Mouse (Mus musculus): ENCODE data around the gene Olfr1441. TPM values are rescaled to one million over a fixed set of nuclear protein-coding genes. Genes with fewer than 3 reads are reported as not detected.

The Olfr1441 gene
- not detected in 2 replicates for polyA plus RNA-seq (2014; fragmentation: Nextera tagmentation; extraction: Ambion mirVana)

DNA sequence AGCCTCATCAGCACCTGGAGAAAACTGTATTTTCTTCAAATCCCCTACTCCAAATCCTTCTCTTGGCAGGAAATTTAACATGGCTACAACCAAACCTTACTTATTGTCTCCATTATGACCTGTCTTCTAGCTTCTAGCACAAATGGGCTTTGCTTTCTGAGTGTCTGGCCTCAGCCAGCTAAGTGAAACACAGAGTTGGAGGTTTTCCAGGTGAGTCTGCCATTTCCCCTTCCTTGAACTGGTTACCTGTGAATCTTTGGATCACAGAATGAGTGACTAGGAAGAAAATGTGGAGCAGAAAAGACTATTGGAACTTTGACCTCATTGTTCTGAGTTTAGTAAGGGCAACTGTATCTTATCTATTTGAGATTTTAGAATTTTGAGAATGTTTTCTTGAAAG lies at the start of gene Olfr1441:
Gene Olfr1441, plus strand, starts transcription at position 73 of the 400 bp plus-strand sequence.
- H3K4me2 ChIP-seq, result no peak within 1 kb of the TSS
- H3K9ac ChIP-seq (ENCODE audit: low read depth, low read length), result no peak within 1 kb of the TSS
- no peak within 1 kb of the TSS for H3K4me3 ChIP-seq (ENCODE audit: low read depth, low read length)
- H3K4me1 ChIP-seq (ENCODE audit: control insufficient read depth, insufficient read depth, low read length), result no peaks in the 10 kb centered on the region
- H3K27me3 ChIP-seq (ENCODE audit: control insufficient read depth, insufficient read depth, low read length), result no peaks in the 10 kb centered on the region
- no peak for ATAC-seq (replicated peaks; ENCODE audit: insufficient number of reproducible peaks, low FRiP score, low TSS enrichment)
- no peaks in the 10 kb centered on the region for H3K36me3 ChIP-seq (ENCODE audit: control insufficient read depth, insufficient read depth, low read length)
- no peak within 1 kb of the TSS for H3K27ac ChIP-seq (ENCODE audit: low read depth, low read length)
- H3K9me3 ChIP-seq (replicated peaks; ENCODE audit: control insufficient read depth, low read length), result no peaks in the 10 kb centered on the region

DNA sequence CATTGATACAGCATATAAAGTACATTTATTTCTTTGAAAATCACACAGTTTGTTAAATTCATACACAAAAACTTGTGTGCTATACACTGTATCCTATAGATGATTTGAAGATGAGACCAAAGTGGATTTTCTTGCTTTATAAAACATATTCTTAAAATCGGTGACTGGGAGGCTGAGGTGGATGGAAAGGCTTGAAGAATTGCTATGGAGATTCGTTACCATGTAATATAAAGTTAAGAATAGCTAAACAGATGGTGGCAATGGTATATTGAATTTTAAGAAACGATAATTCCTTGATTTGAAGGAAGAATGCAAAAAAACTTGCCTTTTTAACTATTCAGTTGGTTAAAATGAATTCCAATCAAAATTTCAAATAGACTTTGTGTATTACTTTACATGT lies 44.2 kb upstream of the Olfr1441 start:
- Histone ChIP-seq H3K36me3 (ENCODE audit: control insufficient read depth, insufficient read depth, low read length) (no peaks in the 10 kb centered on the region), H3K9ac (ENCODE audit: low read depth, low read length) (no peak overlapping the region), H3K9me3 (replicated peaks; ENCODE audit: control insufficient read depth, low read length) (no peaks in the 10 kb centered on the region), H3K27ac (ENCODE audit: low read depth, low read length) (no peak overlapping the region), H3K4me3 (ENCODE audit: low read depth, low read length) (no peak overlapping the region), H3K4me2 (no peak overlapping the region), H3K4me1 (ENCODE audit: control insufficient read depth, insufficient read depth, low read length) (no peaks in the 10 kb centered on the region), H3K27me3 (ENCODE audit: control insufficient read depth, insufficient read depth, low read length) (no peaks in the 10 kb centered on the region)
- ATAC-seq (replicated peaks; ENCODE audit: insufficient number of reproducible peaks, low FRiP score, low TSS enrichment), result no peak
- WGBS (ENCODE audit: insufficient replicate concordance), result 63% methylated on average over 3 of the region's 3 CpGs

DNA sequence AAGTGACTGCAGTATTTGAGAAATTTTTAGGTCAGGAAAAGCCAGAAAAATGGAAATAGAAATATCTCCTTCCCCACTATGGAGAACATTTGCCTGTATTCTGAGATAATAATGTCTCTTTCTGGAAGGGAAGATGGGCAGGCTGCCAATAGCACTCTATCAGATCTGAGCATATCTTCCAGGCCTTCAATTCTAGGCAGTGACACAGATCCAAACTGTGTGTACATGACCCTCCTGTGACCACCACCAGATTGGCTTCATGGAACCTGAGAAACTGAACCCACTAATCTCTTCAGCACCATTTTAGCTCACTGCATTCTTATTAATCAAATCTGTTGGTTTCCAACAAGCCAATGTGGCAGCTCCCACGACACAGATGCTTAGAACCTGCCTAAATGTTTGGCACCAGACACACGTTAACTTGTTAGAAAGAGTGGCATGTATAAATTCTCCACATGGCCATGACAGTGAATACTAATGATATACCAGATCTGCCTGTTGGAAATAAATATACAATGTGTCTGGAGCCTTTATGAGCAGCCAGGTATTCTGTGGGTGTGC lies 42.7 kb upstream of the Olfr1441 start:
- Histone ChIP-seq H3K9ac (ENCODE audit: low read depth, low read length) (no peak overlapping the region), H3K4me2 (no peak overlapping the region), H3K36me3 (ENCODE audit: control insufficient read depth, insufficient read depth, low read length) (no peaks in the 10 kb centered on the region), H3K27me3 (ENCODE audit: control insufficient read depth, insufficient read depth, low read length) (no peaks in the 10 kb centered on the region), H3K9me3 (replicated peaks; ENCODE audit: control insufficient read depth, low read length) (no peaks in the 10 kb centered on the region), H3K27ac (ENCODE audit: low read depth, low read length) (no peak overlapping the region), H3K4me3 (ENCODE audit: low read depth, low read length) (no peak overlapping the region), H3K4me1 (ENCODE audit: control insufficient read depth, insufficient read depth, low read length) (no peaks in the 10 kb centered on the region)
- WGBS (ENCODE audit: insufficient replicate concordance), result 63% methylated on average over 2 of the region's 2 CpGs
- ATAC-seq (replicated peaks; ENCODE audit: insufficient number of reproducible peaks, low FRiP score, low TSS enrichment), result no peak

DNA sequence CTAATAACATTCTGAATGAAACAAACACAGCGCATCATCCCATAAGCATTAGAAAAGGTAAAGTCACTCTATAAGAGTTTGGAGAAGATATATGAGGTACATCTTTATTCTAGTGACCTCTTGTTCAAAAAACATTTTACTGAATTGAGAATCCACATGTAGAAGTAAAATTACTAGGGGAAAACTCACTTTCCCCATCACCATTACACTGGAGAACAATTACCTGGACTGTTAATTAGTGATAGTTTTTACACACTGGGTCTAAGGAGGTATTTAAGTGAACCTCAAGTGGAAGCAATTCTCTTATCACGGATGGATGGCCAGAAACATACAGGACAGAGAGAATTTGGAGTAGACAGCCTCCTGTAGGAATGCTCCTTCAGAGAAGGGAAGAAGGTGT lies 30.3 kb upstream of the Olfr1441 start, which contains the start of gene Olfr1440:
Gene Olfr1440, plus strand, starts transcription at position 301 of the 400 bp plus-strand sequence.
- H3K4me3 ChIP-seq (ENCODE audit: low read depth, low read length), result no peak within 1 kb of the TSS
- H3K27ac ChIP-seq (ENCODE audit: low read depth, low read length), result no peak within 1 kb of the TSS
- no peak for ATAC-seq (replicated peaks; ENCODE audit: insufficient number of reproducible peaks, low FRiP score, low TSS enrichment)
- no peaks in the 10 kb centered on the region for H3K36me3 ChIP-seq (ENCODE audit: control insufficient read depth, insufficient read depth, low read length)
- H3K9me3 ChIP-seq (replicated peaks; ENCODE audit: control insufficient read depth, low read length), result no peaks in the 10 kb centered on the region
- no peak within 1 kb of the TSS for H3K4me2 ChIP-seq
- no peaks in the 10 kb centered on the region for H3K27me3 ChIP-seq (ENCODE audit: control insufficient read depth, insufficient read depth, low read length)
- 66% methylated on average over 2 of the region's 2 CpGs for WGBS (ENCODE audit: insufficient replicate concordance)
- H3K9ac ChIP-seq (ENCODE audit: low read depth, low read length), result no peak within 1 kb of the TSS
- H3K4me1 ChIP-seq (ENCODE audit: control insufficient read depth, insufficient read depth, low read length), result no peaks in the 10 kb centered on the region

DNA sequence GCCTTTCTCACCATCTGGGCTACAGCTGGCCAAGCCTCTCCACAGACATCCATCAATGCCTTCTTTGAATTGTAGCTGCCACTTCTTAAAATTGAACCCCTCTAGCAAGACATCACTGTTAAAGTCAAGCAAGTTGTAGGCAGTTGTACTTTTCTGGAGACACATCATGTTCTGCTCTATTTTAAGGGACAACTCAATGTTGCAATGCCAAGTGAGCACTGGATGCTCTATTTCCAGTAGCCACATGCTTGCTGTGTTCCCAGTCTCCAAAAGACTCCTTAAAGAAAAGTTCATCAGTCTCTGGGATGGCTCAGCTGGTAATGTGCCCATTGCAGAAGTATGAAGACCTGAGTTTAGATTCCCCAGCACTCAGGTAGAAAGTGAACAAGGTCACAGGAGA lies 3.5 kb upstream of the Olfr1441 start:
- no peaks in the 10 kb centered on the region for H3K9me3 ChIP-seq (replicated peaks; ENCODE audit: control insufficient read depth, low read length)
- no peaks in the 10 kb centered on the region for H3K27me3 ChIP-seq (ENCODE audit: control insufficient read depth, insufficient read depth, low read length)
- no peak overlapping the region for H3K4me2 ChIP-seq
- H3K9ac ChIP-seq (ENCODE audit: low read depth, low read length), result no peak overlapping the region
- ATAC-seq (replicated peaks; ENCODE audit: insufficient number of reproducible peaks, low FRiP score, low TSS enrichment), result no peak
- no peaks in the 10 kb centered on the region for H3K36me3 ChIP-seq (ENCODE audit: control insufficient read depth, insufficient read depth, low read length)
- no peaks in the 10 kb centered on the region for H3K4me1 ChIP-seq (ENCODE audit: control insufficient read depth, insufficient read depth, low read length)
- H3K4me3 ChIP-seq (ENCODE audit: low read depth, low read length), result no peak overlapping the region
- H3K27ac ChIP-seq (ENCODE audit: low read depth, low read length), result no peak overlapping the region

DNA sequence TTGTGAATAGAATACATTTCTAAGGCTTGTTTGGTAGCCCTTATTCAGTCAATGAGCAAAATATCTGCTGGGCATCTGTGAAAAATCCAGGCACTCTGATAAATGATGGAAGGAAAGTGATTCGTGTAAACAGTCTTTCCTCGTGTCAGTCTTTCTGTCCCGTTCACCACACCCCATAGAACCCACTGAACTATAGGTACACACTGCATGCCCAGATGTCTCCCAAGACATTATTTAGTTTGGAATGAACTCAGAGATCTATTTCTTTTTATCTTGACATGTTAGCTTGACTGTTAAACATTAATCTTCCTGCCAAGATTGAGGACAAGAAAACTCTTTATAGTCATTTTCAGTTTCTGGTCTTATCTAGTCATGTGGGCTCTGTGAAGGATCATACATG lies 1.1 kb downstream of the Olfr1441 start:
- no peak overlapping the region for H3K9ac ChIP-seq (ENCODE audit: low read depth, low read length)
- H3K4me2 ChIP-seq, result no peak overlapping the region
- no peaks in the 10 kb centered on the region for H3K9me3 ChIP-seq (replicated peaks; ENCODE audit: control insufficient read depth, low read length)
- ATAC-seq (replicated peaks; ENCODE audit: insufficient number of reproducible peaks, low FRiP score, low TSS enrichment), result no peak
- H3K4me1 ChIP-seq (ENCODE audit: control insufficient read depth, insufficient read depth, low read length), result no peaks in the 10 kb centered on the region
- H3K27ac ChIP-seq (ENCODE audit: low read depth, low read length), result no peak overlapping the region
- whole genome bisulfite sequencing (ENCODE audit: insufficient replicate concordance), result 65% methylated on average over 3 of the region's 3 CpGs
- H3K36me3 ChIP-seq (ENCODE audit: control insufficient read depth, insufficient read depth, low read length), result no peaks in the 10 kb centered on the region
- no peak overlapping the region for H3K4me3 ChIP-seq (ENCODE audit: low read depth, low read length)
- H3K27me3 ChIP-seq (ENCODE audit: control insufficient read depth, insufficient read depth, low read length), result no peaks in the 10 kb centered on the region

DNA sequence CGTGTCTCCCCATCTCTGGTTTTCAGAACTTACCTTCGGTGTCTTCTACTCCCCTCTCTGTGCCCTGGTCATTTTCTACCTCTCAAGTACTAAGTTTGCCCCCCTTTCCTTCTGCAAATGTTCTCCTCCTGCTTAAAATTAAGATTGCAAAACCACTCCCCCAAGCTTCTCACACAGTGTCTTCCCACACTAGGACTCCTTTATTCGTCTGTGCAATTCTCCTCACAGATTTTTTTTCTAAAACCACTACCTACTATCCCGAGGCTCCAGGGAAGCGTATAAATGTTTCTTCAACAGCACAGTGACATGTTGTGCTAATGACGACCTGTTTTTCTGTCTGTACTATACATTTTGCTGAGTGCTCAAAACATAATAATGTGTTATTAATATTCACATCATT lies 3.3 kb downstream of the Olfr1441 start:
- no peak for ATAC-seq (replicated peaks; ENCODE audit: insufficient number of reproducible peaks, low FRiP score, low TSS enrichment)

DNA sequence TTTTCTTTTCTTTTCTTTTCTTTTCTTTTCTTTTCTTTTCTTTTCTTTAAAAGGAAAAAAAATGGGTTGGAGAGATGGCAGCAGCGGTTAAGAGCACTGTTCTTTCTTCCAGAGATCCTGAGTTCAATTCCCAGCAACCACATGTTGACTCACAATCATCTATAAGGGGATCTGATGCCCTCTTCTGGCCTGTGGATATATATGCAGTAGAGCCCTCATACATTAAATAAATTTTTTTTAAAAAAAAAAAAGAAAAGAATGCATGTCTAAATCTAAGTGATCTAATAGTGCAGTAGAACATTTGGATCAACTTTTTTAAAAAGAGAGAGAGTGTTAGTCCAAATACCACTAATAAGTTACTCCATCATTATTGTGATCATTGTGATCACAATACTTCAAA lies 4.4 kb downstream of the Olfr1441 start:
- no peaks in the 10 kb centered on the region for H3K4me1 ChIP-seq (ENCODE audit: control insufficient read depth, insufficient read depth, low read length)
- no peaks in the 10 kb centered on the region for H3K36me3 ChIP-seq (ENCODE audit: control insufficient read depth, insufficient read depth, low read length)
- no peak overlapping the region for H3K4me2 ChIP-seq
- H3K27me3 ChIP-seq (ENCODE audit: control insufficient read depth, insufficient read depth, low read length), result no peaks in the 10 kb centered on the region
- H3K9me3 ChIP-seq (replicated peaks; ENCODE audit: control insufficient read depth, low read length), result no peaks in the 10 kb centered on the region
- no peak for ATAC-seq (replicated peaks; ENCODE audit: insufficient number of reproducible peaks, low FRiP score, low TSS enrichment)
- H3K9ac ChIP-seq (ENCODE audit: low read depth, low read length), result no peak overlapping the region
- H3K27ac ChIP-seq (ENCODE audit: low read depth, low read length), result no peak overlapping the region
- WGBS (ENCODE audit: insufficient replicate concordance), result 81% methylated on average over 1 of the region's 1 CpGs
- no peak overlapping the region for H3K4me3 ChIP-seq (ENCODE audit: low read depth, low read length)

More for the DNA sequence above, 3.3 kb downstream of the Olfr1441 start:
- H3K4me1 ChIP-seq (ENCODE audit: control insufficient read depth, insufficient read depth, low read length), result no peaks in the 10 kb centered on the region
- no peak overlapping the region for H3K4me3 ChIP-seq (ENCODE audit: low read depth, low read length)
- H3K4me2 ChIP-seq, result no peak overlapping the region
- H3K9ac ChIP-seq (ENCODE audit: low read depth, low read length), result no peak overlapping the region
- no peaks in the 10 kb centered on the region for H3K9me3 ChIP-seq (replicated peaks; ENCODE audit: control insufficient read depth, low read length)
- no peak overlapping the region for H3K27ac ChIP-seq (ENCODE audit: low read depth, low read length)
- H3K27me3 ChIP-seq (ENCODE audit: control insufficient read depth, insufficient read depth, low read length), result no peaks in the 10 kb centered on the region
- no peaks in the 10 kb centered on the region for H3K36me3 ChIP-seq (ENCODE audit: control insufficient read depth, insufficient read depth, low read length)
- 73% methylated on average over 6 of the region's 6 CpGs for WGBS (ENCODE audit: insufficient replicate concordance)

DNA sequence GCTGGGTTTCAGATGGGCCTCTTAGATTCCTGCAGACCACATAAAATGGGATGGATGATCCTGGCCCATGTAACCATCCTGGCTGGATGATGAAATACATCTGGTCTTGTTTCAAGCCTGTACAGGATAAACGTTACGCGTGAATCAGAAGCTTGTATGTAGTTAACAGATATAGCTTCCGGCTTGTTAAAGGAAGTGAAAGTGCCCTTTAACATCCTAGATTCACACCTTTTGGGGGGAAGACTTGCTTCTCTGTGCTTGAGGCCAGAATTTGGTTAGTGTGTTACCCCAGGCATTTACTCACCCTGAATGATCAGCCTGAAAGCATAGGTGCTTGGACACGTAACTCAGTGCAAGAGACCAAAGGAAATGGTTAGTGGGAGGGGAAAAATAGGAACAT lies 9.9 kb downstream of the Olfr1441 start:
- H3K9me3 ChIP-seq (replicated peaks; ENCODE audit: control insufficient read depth, low read length), result no peaks in the 10 kb centered on the region
- H3K27me3 ChIP-seq (ENCODE audit: control insufficient read depth, insufficient read depth, low read length), result no peaks in the 10 kb centered on the region
- H3K4me1 ChIP-seq (ENCODE audit: control insufficient read depth, insufficient read depth, low read length), result no peaks in the 10 kb centered on the region
- H3K9ac ChIP-seq (ENCODE audit: low read depth, low read length), result no peak overlapping the region
- H3K27ac ChIP-seq (ENCODE audit: low read depth, low read length), result no peak overlapping the region
- H3K4me3 ChIP-seq (ENCODE audit: low read depth, low read length), result no peak overlapping the region
- ATAC-seq (replicated peaks; ENCODE audit: insufficient number of reproducible peaks, low FRiP score, low TSS enrichment), result no peak
- WGBS (ENCODE audit: insufficient replicate concordance), result 84% methylated on average over 5 of the region's 5 CpGs
- H3K36me3 ChIP-seq (ENCODE audit: control insufficient read depth, insufficient read depth, low read length), result no peaks in the 10 kb centered on the region
- no peak overlapping the region for H3K4me2 ChIP-seq
